Mouse (Mus musculus) T-cell, adult 2 months (primary cell): ENCODE results near the gene Mcm3.

Experiments used
- DNase-seq: peaks from one replicate; pipeline ENCODE4 v3.0.0; 2022; ENCODE audit warnings: low spot score

Mcm3 gene

DNA sequence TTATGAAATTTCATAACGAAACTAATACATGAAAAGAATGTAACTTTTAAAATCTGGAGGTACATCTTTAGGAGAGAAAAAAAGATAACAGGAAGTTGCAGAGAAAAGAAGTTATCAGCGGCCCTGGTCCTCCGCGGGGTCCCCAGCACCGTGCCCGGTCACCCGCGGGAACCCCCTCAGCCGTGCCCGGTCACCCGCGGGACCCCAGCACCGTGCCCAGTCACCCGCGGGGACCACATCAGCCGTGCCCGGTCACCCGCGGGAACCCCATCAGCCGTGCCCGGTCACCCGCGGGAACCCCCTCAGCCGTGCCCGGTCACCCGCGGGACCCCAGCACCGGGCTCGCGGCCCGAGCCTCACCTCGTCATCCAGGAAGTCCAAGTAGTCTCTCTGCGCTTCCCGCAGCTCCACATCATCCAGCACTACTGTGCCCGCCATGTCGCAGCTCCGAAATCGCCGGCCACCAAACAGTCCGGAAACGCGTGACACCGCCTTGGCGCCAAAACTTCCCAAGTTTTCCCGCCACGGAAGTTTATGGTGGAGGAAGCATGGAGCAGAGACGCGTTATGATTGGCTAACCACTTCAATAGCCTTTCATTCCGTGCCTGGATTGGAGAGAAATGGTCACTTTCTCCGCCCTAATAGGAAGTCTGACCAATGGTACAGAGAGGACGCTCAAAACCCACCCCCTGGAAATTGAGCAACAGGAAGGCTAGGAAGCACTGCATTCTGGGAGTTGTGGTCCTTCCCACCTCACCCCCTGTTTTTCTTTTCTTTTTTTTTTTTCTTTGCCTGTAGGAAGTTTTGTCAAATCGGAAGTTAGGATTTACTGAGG, at the start of gene Mcm3:
Gene Mcm3 (minus strand): TSS at position 542 of the 835 bp plus-strand sequence.
- peak; percentile 85 for DNase-seq

DNA sequence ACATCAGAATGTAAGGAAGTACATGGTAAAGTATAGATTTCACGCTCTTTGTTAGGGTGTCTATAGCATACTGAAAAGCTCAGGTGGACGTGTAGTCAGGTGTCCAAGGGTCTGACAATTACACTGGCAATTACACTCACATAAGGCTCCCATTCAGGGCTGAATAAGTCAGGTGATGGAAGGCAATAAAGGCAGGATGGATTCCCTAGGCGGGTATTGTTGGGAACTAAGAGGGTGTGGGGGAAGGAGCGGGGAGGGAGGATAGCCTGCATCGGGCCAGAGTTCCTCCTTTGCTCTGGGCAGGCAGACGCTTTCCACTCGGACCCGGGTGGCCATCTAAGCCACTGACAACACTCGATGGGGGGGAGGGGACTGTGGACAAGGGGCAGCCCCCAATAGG, 47.9 kb upstream of the Mcm3 start:
- DNase-seq: no peak

DNA sequence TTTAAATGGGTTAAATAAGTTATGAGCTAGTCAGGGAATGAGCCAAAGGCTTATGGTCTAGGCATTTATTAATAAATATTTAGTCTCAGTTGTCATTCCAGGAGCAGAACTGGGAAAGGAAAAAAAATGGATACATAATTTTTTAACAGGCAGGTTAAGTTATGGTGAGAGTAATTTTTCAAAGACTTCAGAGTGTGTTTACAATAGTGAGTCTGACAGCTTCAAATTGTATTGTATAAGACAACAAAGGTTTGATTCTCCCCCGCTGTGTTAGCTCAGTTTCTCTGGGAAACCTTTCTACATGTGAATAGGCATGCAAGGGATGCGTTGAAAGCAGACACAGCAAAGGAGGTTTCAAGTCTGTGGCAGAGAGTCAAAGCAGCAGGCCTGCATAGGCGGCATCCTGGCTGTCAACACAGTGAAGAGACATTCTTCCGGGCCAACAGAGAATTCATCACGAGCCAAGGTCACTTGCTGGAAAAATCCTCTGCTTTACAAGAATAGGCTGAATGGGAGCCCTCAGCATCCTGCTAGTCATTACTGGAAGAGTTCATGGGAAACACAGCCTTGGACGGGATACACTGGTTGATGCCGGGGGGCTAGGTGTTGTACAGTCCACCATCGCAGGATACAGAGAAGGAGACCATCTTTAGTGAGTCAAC, 47.3 kb upstream of the Mcm3 start:
- DNase-seq: no peak

DNA sequence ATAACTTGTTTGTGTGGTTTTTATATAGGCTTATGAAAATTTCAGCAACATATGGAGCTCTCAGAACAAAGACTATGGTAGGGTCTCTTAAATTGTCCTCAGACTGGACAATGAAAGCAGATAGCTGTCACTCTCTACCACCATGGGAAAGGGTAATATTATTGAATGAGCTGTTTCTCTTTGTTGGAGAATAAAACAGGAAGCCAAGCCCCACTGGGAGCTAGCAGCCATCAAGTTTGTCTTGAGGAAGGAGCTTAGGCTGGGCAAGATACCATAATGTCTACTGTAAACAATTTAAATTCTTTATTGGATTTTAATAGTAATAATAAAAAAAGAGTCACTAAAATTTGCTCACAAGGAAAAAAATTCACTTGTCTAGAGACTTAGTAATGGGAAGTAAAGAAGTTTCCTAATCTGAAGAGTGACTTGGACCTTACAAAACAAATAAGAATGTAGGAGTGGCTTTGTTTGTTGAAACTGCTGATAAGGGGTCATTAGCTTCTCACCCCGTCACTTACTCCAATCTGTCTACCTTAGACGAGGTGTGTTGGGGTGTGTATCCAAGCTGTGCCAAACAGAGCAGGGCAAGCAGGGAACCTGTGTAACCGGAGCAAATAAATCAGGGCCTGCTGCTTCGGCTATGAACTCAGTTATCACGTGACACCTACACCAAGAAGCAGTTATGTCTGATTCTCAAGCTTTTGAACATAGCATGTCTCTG, 43.5 kb upstream of the Mcm3 start:
- DNase-seq: no peak

DNA sequence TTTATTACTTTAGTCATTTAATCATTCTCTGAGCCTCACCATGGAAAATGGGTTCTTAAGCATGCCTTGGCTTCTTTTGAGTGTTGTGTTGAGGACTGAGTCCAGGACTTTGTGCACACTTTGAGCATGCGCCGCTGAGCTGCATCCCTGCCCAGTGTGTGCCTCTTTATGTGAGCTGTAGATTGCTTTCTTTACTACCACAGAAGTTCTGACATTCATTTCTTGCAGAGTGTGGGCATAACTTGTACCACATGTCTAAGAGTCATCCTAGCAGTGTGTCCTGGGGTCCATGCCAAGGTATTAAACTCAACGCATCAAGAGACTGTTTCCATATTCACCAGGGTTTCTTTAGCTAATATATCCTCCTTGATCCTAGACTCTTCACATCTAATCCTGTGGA, 41.8 kb upstream of the Mcm3 start:
- no peak for DNase-seq

DNA sequence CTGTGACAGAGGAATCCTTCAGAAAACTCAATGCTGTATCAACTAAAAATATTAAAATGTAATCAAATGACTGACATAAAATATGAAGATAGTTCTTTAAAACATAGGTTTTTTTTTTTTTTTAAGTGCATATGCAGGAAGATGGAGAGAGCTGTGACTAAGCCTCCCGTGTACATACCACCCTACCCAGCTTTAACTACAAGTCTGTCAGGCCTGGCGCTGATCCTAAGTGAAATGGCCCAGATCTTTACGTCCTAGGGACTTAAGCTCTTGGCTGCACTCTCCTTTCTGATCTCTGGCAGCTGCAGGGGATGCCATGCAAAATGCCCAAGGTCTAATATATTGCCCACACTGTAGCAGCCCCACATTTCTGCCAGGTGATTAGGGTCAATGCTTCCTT, 40.7 kb upstream of the Mcm3 start:
- no peak for DNase-seq

DNA sequence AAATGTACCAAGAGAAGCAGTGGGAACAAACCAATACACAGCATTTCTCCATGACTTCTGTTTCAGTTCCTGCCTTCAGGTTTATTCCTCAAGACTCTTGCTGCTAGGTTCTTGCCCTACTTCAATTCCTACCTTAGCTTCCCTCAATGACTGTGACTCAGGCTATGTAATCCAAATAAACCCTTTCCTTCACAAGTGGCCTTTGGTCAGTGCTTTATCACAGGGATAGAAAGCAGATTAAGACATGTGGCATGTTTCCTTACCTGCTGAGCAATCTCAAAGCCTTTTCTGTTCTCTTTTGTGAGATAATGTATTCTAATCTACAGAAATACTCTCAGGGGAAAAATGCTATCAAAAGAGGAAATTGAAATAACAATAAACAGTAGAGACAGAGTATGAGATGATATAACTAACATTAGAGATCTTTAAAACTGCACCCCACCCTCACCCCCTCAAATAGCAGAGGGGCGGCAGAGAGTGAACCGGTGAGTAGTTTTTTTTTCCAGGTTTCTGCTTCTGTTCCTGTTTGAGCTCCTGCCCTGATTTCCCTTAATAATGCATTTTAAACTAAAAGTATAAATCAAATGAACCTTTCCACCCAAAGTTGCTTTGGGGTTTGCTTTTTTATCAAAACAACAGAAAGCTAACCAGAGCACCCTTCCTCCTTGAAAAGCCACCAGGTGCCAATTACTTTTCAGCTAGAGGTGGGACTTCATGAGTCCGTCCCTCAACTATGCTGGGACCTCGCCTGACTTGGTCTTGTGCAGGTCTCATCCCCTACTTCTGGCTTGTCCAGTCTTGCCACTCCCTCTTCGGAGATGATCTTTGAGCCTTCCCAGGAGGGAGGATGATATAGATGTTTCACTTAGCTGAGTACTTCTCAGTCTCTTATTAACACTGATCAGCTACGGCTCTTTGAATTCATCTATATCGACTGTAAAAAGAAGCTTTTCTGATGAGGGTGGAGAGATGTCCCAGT, 37.1 kb upstream of the Mcm3 start:
- no peak for DNase-seq

DNA sequence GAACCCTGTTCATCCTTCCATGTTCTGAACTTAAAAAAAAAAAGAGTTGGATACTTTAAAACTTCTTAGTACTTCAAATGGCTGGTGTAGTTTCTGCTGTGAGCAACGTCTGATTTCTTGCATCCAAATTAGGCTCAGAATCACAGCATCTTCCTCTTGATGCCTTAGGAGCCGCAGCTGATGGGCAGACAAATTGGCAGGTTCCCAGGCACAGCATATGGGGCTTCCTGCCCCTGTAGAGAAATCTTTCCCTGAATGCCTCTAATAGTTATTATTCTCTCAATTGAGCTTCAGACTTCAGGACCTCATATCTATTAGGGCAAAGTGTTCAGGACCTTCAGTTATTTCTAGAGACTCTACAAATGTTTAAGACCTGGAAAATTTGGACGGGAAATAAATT, 19.8 kb upstream of the Mcm3 start:
- no peak for DNase-seq

DNA sequence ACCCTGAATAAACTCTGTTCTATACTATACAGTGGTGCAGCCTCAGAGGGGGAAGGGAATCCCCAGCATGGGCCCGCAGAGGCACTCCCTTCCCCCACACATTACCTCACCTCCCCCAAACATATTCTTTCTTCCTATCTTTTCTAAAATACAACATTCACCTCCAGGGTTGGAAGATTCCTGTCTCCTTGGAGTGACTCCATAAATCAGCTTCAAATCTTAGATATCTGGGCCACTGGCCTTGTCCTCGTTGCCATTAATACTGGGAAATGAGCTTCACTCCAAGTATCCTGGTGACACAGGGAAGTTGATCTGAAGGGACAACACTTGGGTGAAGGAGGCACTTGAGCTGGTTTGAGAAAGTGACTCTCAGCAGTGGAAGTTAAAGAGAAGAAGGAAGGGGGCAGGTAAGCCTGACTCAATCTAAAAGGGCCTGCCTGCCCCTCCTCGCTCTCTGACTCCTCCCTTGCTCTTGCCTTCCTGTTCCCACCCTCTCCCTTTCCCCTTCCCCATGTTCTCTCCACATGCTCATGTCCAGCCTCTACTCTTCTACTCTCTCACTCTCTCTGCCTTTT, 16.5 kb upstream of the Mcm3 start:
- DNase-seq: no peak

DNA sequence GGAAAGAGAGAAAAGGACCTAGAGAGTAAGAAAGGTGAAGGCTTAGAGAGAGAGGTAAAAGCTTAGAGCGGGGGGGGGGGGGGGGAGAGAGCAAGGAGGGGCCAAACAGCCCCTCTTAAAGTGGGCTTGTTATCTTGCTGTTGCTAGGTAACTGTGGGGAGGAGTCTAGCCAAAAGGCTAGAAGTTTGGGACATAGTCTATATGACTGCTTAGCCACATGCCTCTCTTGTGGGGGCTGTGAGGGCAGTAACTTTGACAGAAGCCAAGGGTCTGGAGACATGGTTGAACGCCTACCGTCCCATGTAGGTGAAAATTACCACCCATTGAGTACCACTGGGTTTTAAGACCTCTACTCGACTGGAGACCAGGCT, 13.0 kb upstream of the Mcm3 start:
- DNase-seq: no peak

DNA sequence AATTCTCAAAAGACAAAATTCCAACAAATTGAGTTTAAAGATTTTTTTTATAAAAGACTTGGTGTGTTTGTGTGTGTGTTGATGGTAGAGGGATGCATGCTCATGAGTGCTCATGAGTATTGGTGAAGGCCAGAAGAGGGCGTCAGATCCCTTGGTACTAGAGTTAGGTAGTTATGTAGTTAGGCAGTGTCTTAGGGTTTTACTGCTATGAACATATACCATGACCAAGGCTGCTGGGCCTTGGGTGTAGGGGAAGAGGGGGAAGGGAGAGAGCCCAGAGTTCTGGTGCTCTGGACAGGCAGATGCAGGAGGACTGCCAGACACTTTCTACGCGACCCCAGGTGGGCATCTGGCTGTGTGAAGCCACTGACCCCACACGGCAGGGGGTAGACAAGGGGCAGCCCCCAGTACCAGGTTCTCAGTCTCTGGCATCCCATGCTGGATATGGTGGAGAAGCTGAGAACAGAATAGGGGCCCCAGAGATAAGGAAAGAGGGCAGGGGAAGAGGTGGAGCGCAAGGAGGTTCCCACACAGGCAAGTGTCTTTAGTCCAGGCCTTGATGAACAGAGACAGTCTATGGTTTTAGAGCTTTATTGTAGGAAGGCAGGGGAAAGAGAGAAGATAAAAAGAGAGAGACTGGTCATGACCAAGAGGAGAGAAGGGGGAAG, 12.5 kb upstream of the Mcm3 start:
- no peak for DNase-seq

DNA sequence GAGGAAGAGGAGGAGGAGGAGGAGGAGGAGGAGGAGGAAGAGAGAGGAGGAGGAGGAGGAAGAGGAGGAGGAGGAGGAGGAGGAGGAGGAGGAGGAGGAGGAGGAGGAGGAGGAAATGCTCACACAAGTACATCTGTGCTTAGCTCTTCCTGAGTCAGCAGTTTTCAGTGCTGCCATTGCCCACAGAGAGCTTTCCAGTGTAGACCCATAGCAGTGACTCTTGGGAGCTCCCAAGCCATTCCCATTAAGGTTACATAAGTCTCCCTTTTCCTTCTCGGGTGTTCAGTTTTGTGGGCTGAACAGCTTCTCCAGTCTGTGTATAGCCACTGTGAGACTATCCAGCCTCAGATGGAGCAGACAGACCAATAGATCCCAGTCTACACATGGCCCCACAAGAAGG, 10.4 kb upstream of the Mcm3 start:
- DNase-seq: no peak

DNA sequence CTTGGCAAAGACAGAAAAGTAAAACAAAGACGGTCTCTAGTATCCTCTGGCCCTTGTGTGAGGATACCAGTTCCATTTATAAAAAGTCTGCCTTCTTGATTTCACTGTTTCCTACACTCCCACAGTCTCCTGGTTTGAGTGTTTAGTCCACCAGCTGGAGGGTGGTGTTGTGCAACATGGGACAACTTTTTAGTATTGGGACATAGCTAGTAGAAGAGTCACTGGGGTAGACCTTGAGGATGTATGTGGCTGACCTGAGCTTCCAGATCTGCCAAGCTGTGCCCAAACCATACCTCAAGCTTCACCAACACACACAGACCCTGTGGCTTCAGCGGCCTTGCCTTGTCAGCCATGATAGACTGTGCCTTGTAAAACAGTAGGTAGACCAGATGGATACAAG, 7.9 kb upstream of the Mcm3 start:
- DNase-seq: no peak

DNA sequence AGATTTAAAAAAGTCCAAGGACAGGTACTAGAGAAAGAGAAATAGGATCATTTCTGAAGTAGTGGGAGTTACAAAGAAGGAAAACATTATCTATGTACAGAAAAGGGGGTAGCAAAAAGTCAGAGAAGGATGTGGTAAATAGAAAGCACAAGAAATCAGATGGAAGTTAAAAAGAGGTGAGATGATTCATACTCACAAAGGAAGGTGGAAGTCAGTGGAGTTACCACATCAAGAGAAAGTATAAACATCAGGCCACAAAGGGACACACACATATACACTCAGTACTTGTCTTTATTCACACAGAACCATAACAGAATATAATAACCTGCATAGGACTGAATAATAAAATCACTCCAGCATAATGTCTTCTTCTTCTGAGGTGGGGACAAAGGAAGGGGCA, 4.9 kb upstream of the Mcm3 start:
- DNase-seq: peak; percentile 53

DNA sequence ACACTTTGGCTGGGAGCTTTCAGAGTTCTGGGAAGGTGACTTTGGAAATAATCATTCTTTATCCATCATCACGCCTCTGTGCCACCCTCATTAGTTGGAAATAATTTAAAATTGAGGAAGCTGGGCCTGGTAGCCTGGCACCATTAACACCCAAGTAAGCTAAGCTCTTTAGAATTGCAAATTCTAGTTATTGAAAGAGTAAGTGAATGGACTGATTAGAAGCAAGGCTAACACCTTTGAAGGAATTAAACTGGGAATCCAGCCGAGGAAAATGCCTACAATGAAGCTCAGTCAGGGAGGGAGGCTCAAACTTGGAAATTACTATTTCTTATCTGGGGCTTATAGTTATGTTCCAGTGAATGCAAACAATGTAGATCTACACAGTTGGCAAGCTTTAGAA, 3.8 kb upstream of the Mcm3 start:
- DNase-seq: no peak

DNA sequence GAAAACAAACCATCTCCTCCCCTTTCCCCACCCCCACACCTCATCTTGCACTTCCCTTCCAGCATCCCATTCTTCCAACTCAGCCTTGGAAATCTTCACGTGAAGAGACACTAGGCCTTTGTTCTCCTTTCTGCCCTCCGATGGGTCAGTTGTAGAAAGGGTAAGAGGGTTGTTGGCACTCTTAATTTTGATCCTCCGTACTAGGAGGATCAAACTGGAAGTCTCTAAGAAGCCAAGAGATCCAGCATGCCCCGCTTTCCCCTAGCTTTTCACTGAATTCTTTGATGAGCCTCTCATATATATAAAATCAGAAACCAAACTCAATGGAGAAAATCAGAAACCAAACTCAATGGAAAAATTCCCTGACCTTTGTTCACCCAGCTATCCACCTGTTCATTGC, 3.4 kb upstream of the Mcm3 start:
- no peak for DNase-seq

DNA sequence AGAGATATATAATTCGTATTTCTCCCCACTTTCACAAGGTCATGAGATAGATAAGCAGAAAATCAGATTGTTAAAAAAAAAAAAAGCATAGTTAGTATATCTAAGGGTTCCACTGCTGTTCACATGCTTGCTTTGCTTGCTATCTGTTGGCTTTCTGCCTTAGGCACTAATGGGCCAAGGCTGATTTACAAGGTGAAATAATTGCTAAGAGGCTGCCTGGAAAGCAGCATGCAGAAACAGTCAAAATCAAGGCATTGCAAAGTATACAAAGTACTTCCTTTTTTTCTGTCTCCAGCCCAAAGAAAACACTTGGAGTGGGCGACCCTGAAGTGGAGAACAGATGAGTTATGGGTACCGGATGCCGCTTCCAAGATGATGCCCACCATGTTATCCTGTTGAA, 847 bp upstream of the Mcm3 start:
- DNase-seq: no peak

DNA sequence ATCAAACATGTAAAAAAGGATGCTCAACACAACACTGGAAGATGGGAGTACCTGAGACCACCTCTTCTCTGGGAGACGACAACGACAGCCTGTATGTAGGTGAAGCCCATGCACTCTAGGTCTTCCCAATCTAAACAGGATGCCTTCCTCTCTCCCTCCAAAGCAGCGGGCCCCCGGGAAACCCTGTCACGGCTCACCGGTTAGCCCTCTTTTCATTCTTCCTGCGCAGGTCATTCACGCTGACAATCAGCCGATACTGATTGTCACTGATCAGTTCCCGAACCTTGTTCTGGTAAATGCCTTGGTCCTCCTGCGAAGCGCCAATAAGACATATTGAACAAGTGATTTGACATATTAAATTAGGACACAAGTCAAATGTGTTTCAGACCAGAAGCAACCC, 2.5 kb downstream of the Mcm3 start:
- DNase-seq: no peak

DNA sequence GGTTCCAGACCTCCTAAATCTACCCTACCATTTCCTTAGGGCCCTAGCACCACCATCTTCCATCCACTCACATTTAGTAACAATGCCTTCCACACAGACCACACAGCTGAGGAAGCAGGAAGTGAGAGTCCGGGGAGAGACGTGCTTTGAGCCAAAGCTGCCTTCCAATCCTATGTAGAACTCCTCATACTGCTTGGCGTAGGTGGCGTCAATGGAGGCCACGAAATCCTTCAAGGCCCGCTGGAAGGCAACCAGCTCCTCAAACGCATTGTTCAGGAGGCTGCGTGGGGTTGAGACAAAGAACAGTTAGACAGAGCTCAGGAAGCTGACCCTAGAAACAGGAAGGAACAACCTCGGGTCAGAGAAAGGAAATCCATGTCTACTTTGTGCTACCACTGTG, 2.9 kb downstream of the Mcm3 start:
- DNase-seq: no peak

DNA sequence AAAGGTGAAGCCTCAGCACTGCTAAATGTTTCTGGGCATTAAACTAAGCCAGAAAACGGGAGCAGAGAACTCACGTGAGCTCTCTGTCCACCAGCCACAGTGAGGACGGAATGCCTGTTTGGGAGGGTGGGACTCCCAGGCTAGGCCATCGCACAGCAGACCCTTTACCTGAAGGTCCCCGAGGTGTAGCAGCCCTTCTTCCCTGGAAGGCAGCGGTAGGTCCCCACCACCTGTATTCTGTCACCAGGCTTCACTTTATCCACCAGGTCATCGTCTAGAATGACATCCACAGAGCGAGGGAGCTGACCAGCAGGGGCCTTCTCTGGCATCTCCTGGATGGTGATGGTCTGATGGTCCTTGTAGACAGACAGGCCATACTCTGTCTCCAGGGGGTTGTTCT, 5.6 kb downstream of the Mcm3 start:
- no peak for DNase-seq

DNA sequence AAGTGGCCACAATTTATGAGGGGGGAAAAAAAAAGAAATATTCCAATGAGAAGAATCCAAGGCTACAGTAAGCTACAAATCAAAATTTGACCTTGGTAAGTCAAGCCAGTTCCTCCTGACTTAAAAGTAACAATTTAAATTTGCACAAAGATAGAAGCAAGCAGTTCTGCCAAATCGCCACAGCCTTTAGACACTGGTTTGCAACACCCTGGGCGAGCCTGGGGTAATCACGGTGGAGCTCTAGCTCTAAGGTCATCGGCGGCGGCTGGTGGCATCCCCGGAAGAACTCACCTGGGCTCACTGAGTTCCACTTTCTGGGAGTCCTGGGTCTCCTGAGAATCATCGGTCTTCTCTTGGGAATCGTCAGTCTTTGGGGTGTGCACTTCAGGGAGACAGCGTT, 15.6 kb downstream of the Mcm3 start:
- DNase-seq: no peak
